Mouse (Mus musculus) hindbrain, embryonic 14.5 days (tissue): ENCODE results near the gene Mospd2. TPM values are rescaled to one million over a fixed set of nuclear protein-coding genes. Genes with fewer than 3 reads are reported as not detected.
A peak's percentile ranks its signal among the peaks of the same experiment; 100 is the strongest.

Experiments used
- ATAC-seq: fragments of 200-750 bp; cut with Nextera tagmentation; 2 replicates; pipeline ENCODE4 v1.8.0; 2017; ENCODE audit warnings: moderate number of reproducible peaks, mild to moderate bottlenecking, moderate TSS enrichment, moderate library complexity; ENCODE audit not compliant: low FRiP score
- DNase-seq: peaks from one replicate; pipeline ENCODE4 v3.0.0-alpha.2; 2015; ENCODE audit warnings: low spot score
- H3K27ac ChIP-seq: fragments of 300-500 bp; sonication (generic); 2 replicates; pipeline ENCODE4 v1.5.1; 2014; ENCODE audit warnings: mild to moderate bottlenecking, moderate library complexity
- H3K27me3 ChIP-seq: fragments of 300-500 bp; sonication (generic); 2 replicates; pipeline ENCODE4 v1.6.1; 2014; ENCODE audit warnings: mild to moderate bottlenecking, low read length, mixed read lengths; ENCODE audit not compliant: control insufficient read depth, insufficient read depth
- H3K36me3 ChIP-seq: fragments of 300-500 bp; sonication (generic); replicated peaks from 2 replicates; pipeline ENCODE4 v1.6.1; 2014; ENCODE audit not compliant: control insufficient read depth, insufficient read depth
- H3K4me1 ChIP-seq: fragments of 300-500 bp; sonication (generic); replicated peaks from 2 replicates; pipeline ENCODE4 v1.6.1; 2014; ENCODE audit warnings: antibody characterized with exemption, low read length, mixed read lengths; ENCODE audit not compliant: control insufficient read depth, insufficient read depth
- H3K4me2 ChIP-seq: fragments of 300-500 bp; sonication (generic); replicated peaks from 2 replicates; pipeline ENCODE4 v1.6.1; 2014; ENCODE audit warnings: mild to moderate bottlenecking, moderate library complexity
- H3K4me3 ChIP-seq: fragments of 300-500 bp; sonication (generic); replicated peaks from 2 replicates; pipeline ENCODE4 v1.5.1; 2014; ENCODE audit warnings: mild to moderate bottlenecking, low read length
- H3K9ac ChIP-seq: fragments of 300-500 bp; sonication (generic); 2 replicates; pipeline ENCODE4 v1.6.1; 2014
- H3K9me3 ChIP-seq: fragments of 300-500 bp; sonication (generic); 2 replicates; pipeline ENCODE4 v1.6.1; 2016; ENCODE audit warnings: low read length; ENCODE audit not compliant: control insufficient read depth
- WGBS: fragments of 180-500 bp; shearing (Covaris S2); extraction: QIAGEN DNeasy Blood & Tissue Kit; methylation state at CpG from one replicate; pipeline ENCODE4 v1.1.7; 2014; 5-methylcytosine and 5-hydroxymethylcytosine counted together
- polyA plus RNA-seq: library from polyadenylated mRNA; unstranded; fragments of >200 nt; fragmentation: Nextera tagmentation; extraction: Ambion mirVana; gene quantifications from 2 replicates; pipeline ENCODE4 v1.2.1, GENCODE M21; 2014

Mospd2 gene
- polyA plus RNA-seq: 21.6 and 22.6 TPM in 2 replicates

GRCm38 (mm10) chrX:164980193-164980775 is at the start of gene Mospd2, which contains the start of gene Fancb:
Gene Mospd2, minus strand, starts transcription at chrX:164980375.
Gene Fancb, plus strand, starts transcription at chrX:164980592.
- Histone ChIP-seq H3K27me3 (no peaks in the 10 kb centered on the region), H3K9ac (peak within 1 kb of the TSS; percentile 68), H3K4me1 (peaks cover 4% of the 10 kb centered on the region; the same call in 1 of the 2 replicates), H3K9me3 (no peaks in the 10 kb centered on the region), H3K36me3 (no peaks in the 10 kb centered on the region), H3K4me2 (peak within 1 kb of the TSS; percentile 59), H3K4me3 (peak within 1 kb of the TSS; percentile 57), H3K27ac (peak within 1 kb of the TSS; percentile 69; the same call in 1 of the 2 replicates)
- peak; percentile 74 for DNase-seq
- ATAC-seq: peak; percentile 100
- 16% methylated on average over 25 of the region's 26 CpGs for WGBS

GRCm38 (mm10) chrX:165004779-165005324 is 24.7 kb upstream of the Mospd2 start, which contains the start of gene Gm17604:
Gene Gm17604, minus strand, starts transcription at chrX:165004829.
- H3K4me3 ChIP-seq: no peak within 1 kb of the TSS
- no peaks in the 10 kb centered on the region for H3K36me3 ChIP-seq
- ATAC-seq (no peak), DNase-seq (no peak)
- peaks cover 4% of the 10 kb centered on the region; the same call in 1 of the 2 replicates for H3K27me3 ChIP-seq
- H3K4me2 ChIP-seq: no peak within 1 kb of the TSS
- no peaks in the 10 kb centered on the region for H3K9me3 ChIP-seq
- H3K27ac ChIP-seq: no peak within 1 kb of the TSS
- no peak within 1 kb of the TSS for H3K9ac ChIP-seq
- H3K4me1 ChIP-seq: no peaks in the 10 kb centered on the region

- Histone ChIP-seq H3K36me3 (no peaks in the 10 kb centered on the region), H3K27ac (no peak overlapping the region), H3K27me3 (peaks cover 4% of the 10 kb centered on the region; the same call in 1 of the 2 replicates), H3K4me2 (no peak overlapping the region), H3K9ac (no peak overlapping the region), H3K4me3 (no peak overlapping the region), H3K9me3 (no peaks in the 10 kb centered on the region), H3K4me1 (no peaks in the 10 kb centered on the region)
- no peak for ATAC-seq
- 44% methylated on average over 4 of the region's 4 CpGs for WGBS
- DNase-seq: no peak
Observed at GRCm38 (mm10) chrX:165003141-165003540, 23.0 kb upstream of the Mospd2 start.

- H3K4me1 ChIP-seq: peaks cover 4% of the 10 kb centered on the region; the same call in 1 of the 2 replicates
- H3K4me2 ChIP-seq: peak overlapping the region; percentile 51
- WGBS: 98% methylated on average over 2 of the region's 2 CpGs
- H3K27ac ChIP-seq: no peak overlapping the region
- DNase-seq (no peak), ATAC-seq (no peak)
- H3K4me3 ChIP-seq: peak overlapping the region; percentile 57; the same call in 1 of the 2 replicates
- H3K9me3 ChIP-seq: no peaks in the 10 kb centered on the region
- H3K27me3 ChIP-seq: no peaks in the 10 kb centered on the region
- H3K36me3 ChIP-seq: no peaks in the 10 kb centered on the region
- H3K9ac ChIP-seq: no peak overlapping the region
Observed at GRCm38 (mm10) chrX:164978866-164979265, 1.3 kb downstream of the Mospd2 start.

GRCm38 (mm10) chrX:164971206-164971605 is 9.0 kb downstream of the Mospd2 start:
- no peaks in the 10 kb centered on the region for H3K36me3 ChIP-seq
- no peak overlapping the region for H3K9ac ChIP-seq
- H3K9me3 ChIP-seq: no peaks in the 10 kb centered on the region
- no peaks in the 10 kb centered on the region for H3K27me3 ChIP-seq
- no peak overlapping the region for H3K27ac ChIP-seq
- no peak overlapping the region for H3K4me2 ChIP-seq
- no peak for ATAC-seq
- WGBS: 96% methylated on average over 3 of the region's 3 CpGs
- no peaks in the 10 kb centered on the region for H3K4me1 ChIP-seq
- no peak overlapping the region for H3K4me3 ChIP-seq
- no peak for DNase-seq

GRCm38 (mm10) chrX:164965750-164966448 is 14.3 kb downstream of the Mospd2 start:
- Histone ChIP-seq H3K4me2 (no peak overlapping the region), H3K4me1 (no peaks in the 10 kb centered on the region), H3K9ac (no peak overlapping the region), H3K9me3 (no peaks in the 10 kb centered on the region), H3K4me3 (no peak overlapping the region), H3K27me3 (no peaks in the 10 kb centered on the region), H3K27ac (no peak overlapping the region), H3K36me3 (0 out of 2 replicates have a peak, but pooled peaks cover 4% of the 10 kb centered on the region)
- ATAC-seq: no peak
- DNase-seq: no peak
- WGBS: 89% methylated on average over 3 of the region's 3 CpGs

GRCm38 (mm10) chrX:164952601-164953375 is 27.4 kb downstream of the Mospd2 start:
- H3K9me3 ChIP-seq: no peaks in the 10 kb centered on the region
- H3K27me3 ChIP-seq: no peaks in the 10 kb centered on the region
- H3K4me1 ChIP-seq: no peaks in the 10 kb centered on the region
- no peak overlapping the region for H3K4me3 ChIP-seq
- WGBS: 79% methylated on average over 5 of the region's 5 CpGs
- no peak overlapping the region for H3K4me2 ChIP-seq
- no peak overlapping the region for H3K27ac ChIP-seq
- no peak for ATAC-seq
- no peak for DNase-seq
- H3K9ac ChIP-seq: no peak overlapping the region
- 0 out of 2 replicates have a peak, but pooled peaks cover 3% of the 10 kb centered on the region for H3K36me3 ChIP-seq

GRCm38 (mm10) chrX:164951858-164952576 is 28.2 kb downstream of the Mospd2 start:
- DNase-seq: no peak
- no peak overlapping the region for H3K4me2 ChIP-seq
- WGBS: 55% methylated on average over 11 of the region's 11 CpGs
- H3K9ac ChIP-seq: no peak overlapping the region
- no peaks in the 10 kb centered on the region for H3K4me1 ChIP-seq
- no peak overlapping the region for H3K27ac ChIP-seq
- H3K27me3 ChIP-seq: no peaks in the 10 kb centered on the region
- no peak for ATAC-seq
- H3K36me3 ChIP-seq: 0 out of 2 replicates have a peak, but pooled peaks cover 3% of the 10 kb centered on the region
- no peaks in the 10 kb centered on the region for H3K9me3 ChIP-seq
- no peak overlapping the region for H3K4me3 ChIP-seq
